Mouse (Mus musculus) myocyte (in vitro differentiated cells): ENCODE data around the gene Lrrc46.

Experiments used
- E2F4 ChIP-seq: IDR thresholded peaks from one replicate; pipeline ENCODE4 v1.6.1; 2011; ENCODE audit warnings: mild to moderate bottlenecking, control low read depth, moderate library complexity; ENCODE audit not compliant: insufficient read depth
- MAX ChIP-seq: IDR thresholded peaks from one replicate; pipeline ENCODE4 v1.6.1; 2011; ENCODE audit warnings: low read depth, mild to moderate bottlenecking, control low read depth
- MYOD1 ChIP-seq, 3 experiments: IDR thresholded peaks; one replicate each; pipeline ENCODE4 v1.6.1; 2011; ENCODE audit warnings: control low read depth in 2 of 3, low read depth in 2 of 3, mild to moderate bottlenecking in 2 of 3, moderate library complexity in 1 of 3; ENCODE audit not compliant: insufficient read length in 2 of 3, control insufficient read depth in 1 of 3
- POLR2A ChIP-seq: IDR thresholded peaks from one replicate; pipeline ENCODE4 v1.6.1; 2011; ENCODE audit warnings: low read depth, mild to moderate bottlenecking, control low read depth, moderate library complexity; ENCODE audit not compliant: insufficient read length
- TCF3 ChIP-seq: IDR thresholded peaks from one replicate; pipeline ENCODE4 v1.6.1; 2011; ENCODE audit warnings: low read depth, control low read depth; ENCODE audit not compliant: insufficient read length

DNA sequence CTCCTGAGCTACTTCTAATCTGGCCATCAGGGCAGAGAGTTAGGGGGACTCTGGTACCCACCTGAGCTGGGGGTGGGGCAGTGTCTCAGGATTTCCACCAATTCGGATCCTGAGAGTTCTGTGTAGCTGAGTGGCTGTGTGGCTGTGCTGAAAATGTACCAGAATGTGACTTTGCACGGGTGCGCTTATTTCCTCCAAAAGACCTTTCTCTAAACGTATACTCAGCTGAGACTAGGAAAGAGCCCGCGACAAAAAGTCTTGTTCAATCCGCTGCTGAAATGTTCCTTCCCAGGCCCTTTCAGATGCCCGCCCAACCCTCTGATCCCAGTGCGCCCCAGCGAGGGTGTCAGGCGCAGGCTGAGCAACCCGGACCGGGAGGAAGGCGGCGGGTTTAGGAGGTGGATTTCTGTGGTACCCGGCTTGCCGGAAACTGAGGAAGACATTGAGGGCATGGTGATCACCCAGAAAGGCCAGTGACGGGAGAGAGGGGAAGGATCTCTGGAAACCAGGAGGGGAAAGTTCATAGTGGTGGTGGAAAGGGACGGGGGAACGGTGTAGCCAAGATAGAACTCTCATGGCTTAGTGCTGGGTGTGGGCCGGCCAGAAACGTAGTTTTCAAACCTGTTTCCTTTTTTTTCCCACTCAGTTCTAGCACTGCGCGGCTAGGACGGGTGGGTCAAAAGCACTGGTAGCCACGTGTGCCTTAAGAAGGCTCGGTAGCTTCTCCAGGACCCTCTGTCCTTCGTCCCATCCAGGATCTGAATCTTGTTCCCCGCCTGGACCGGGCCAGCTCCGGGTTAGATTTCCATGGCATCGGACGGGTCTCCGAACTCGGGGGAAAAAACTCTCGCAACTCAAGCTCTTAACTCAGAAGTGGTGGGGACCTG, 23.3 kb downstream of the Lrrc46 start:
- TF ChIP-seq POLR2A: no peak
- TF ChIP-seq MAX: no peak
- no peak for TF ChIP-seq MYOD1 (IDR thresholded peaks at IDR 0.05; ENCODE audit: control insufficient read depth in 1 of 3, insufficient read length in 2 of 3, low read depth in 2 of 3)
- TF ChIP-seq E2F4: no peak
- no peak for TF ChIP-seq TCF3
